Mouse (Mus musculus) midbrain, embryonic 15.5 days (tissue): ENCODE results near the gene Gart. TPM values are rescaled to one million over a fixed set of nuclear protein-coding genes. Genes with fewer than 3 reads are reported as not detected.
"Not testable (repeated sequence)": the region's sequence is repeated elsewhere in the genome, so short reads cannot be mapped to it uniquely, and the experiment has no call there.

Experiments
- ATAC-seq: fragments of 200-750 bp; cut with Nextera tagmentation; replicated peaks from 2 replicates; pipeline ENCODE4 v1.8.0; 2017; ENCODE audit warnings: moderate TSS enrichment
- H3K27ac ChIP-seq: fragments of 300-500 bp; sonication (generic); 2 replicates; pipeline ENCODE4 v1.5.1; 2015; ENCODE audit warnings: mild to moderate bottlenecking, inconsistent platforms
- H3K27me3 ChIP-seq: fragments of 300-500 bp; sonication (generic); replicated peaks from 2 replicates; pipeline ENCODE4 v1.6.1; 2015; ENCODE audit warnings: inconsistent platforms
- H3K36me3 ChIP-seq: fragments of 300-500 bp; sonication (generic); replicated peaks from 2 replicates; pipeline ENCODE4 v1.6.1; 2015; ENCODE audit warnings: inconsistent platforms
- H3K4me1 ChIP-seq: fragments of 300-500 bp; sonication (generic); 2 replicates; pipeline ENCODE4 v1.6.1; 2015; ENCODE audit warnings: inconsistent platforms
- H3K4me2 ChIP-seq: fragments of 300-500 bp; sonication (generic); 2 replicates; pipeline ENCODE4 v1.6.1; 2015; ENCODE audit warnings: inconsistent platforms, mild to moderate bottlenecking, moderate library complexity
- H3K4me3 ChIP-seq: fragments of 300-500 bp; sonication (generic); 2 replicates; pipeline ENCODE4 v1.5.1; 2015; ENCODE audit warnings: mild to moderate bottlenecking, inconsistent platforms
- H3K9ac ChIP-seq: fragments of 300-500 bp; sonication (generic); 2 replicates; pipeline ENCODE4 v1.6.1; 2015; ENCODE audit warnings: mild to moderate bottlenecking, inconsistent platforms
- H3K9me3 ChIP-seq: fragments of 300-500 bp; sonication (generic); 2 replicates; pipeline ENCODE4 v1.6.1; 2016; ENCODE audit warnings: inconsistent platforms
- WGBS: fragments of 180-500 bp; shearing (Covaris S2); methylation state at CpG from one replicate; pipeline ENCODE4 v1.1.7; 2015; ENCODE audit warnings: mixed read lengths; 5-methylcytosine and 5-hydroxymethylcytosine counted together
- polyA plus RNA-seq: library from polyadenylated mRNA; unstranded; fragments of >200 nt; fragmentation: Nextera tagmentation; extraction: Ambion mirVana; gene quantifications from 2 replicates; pipeline ENCODE4 v1.2.1, GENCODE M21; 2015

Gene Gart
- polyA plus RNA-seq, 1 experiment from 2014 or later, result 62.0 TPM

GRCm38 (mm10) chr16:91645995-91646602, 653 bp downstream of the Gart start:
- Histone ChIP-seq H3K27ac (peak overlapping the region; percentile 99), H3K27me3 (no peaks in the 10 kb centered on the region), H3K4me3 (peak overlapping the region; percentile 82), H3K4me1 (peaks cover 22% of the 10 kb centered on the region), H3K4me2 (peak overlapping the region; percentile 92), H3K9me3 (no peaks in the 10 kb centered on the region), H3K36me3 (peaks cover 6% of the 10 kb centered on the region; the same call in 1 of the 2 replicates), H3K9ac (peak overlapping the region; percentile 78; the same call in 1 of the 2 replicates)
- ATAC-seq, result no peak
- under 1% methylated on average over 11 of the region's 11 CpGs for WGBS

- 50% methylated on average over 1 of the region's 2 CpGs for WGBS
- H3K27ac ChIP-seq, H3K4me2 ChIP-seq, H3K9me3 ChIP-seq, H3K9ac ChIP-seq, H3K27me3 ChIP-seq, ATAC-seq, H3K4me3 ChIP-seq: not testable (repeated sequence)
- Histone ChIP-seq H3K36me3 (peaks cover 12% of the 10 kb centered on the region; the same call in 1 of the 2 replicates), H3K4me1 (peaks cover 22% of the 10 kb centered on the region)
Measured at GRCm38 (mm10) chr16:91645420-91645819, 1.3 kb downstream of the Gart start.

GRCm38 (mm10) chr16:91644901-91645300, 1.9 kb downstream of the Gart start:
- ATAC-seq, result no peak
- no peaks in the 10 kb centered on the region for H3K27me3 ChIP-seq

DNA sequence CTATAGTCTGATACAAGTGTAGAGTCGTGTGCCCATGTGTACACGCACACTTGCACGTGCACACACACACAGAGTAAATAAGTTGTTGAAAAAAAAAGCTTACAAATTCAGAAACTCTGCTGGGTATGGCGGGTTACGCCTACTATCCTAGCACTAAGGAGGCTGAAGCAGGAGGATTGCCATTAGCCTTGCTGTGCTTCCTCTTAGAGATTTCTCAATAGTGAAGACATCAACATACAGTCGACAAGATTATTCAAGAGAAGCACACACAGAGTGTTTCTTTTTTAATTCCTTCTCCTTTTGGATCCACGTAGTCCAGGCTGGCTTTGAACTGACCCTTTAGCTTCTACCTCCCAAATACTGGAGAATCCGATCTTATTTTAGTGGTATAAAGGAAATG, 6.6 kb downstream of the Gart start:
- H3K4me2 ChIP-seq, result no peak overlapping the region
- 0 out of 2 replicates have a peak, but pooled peaks cover 4% of the 10 kb centered on the region for H3K4me1 ChIP-seq
- WGBS, result 96% methylated on average over 8 of the region's 8 CpGs
- H3K9me3 ChIP-seq, result no peaks in the 10 kb centered on the region
- no peak for ATAC-seq
- no peak overlapping the region for H3K9ac ChIP-seq
- H3K36me3 ChIP-seq, result peaks cover 47% of the 10 kb centered on the region
- no peak overlapping the region for H3K27ac ChIP-seq
- no peak overlapping the region for H3K4me3 ChIP-seq
- no peaks in the 10 kb centered on the region for H3K27me3 ChIP-seq

More at GRCm38 (mm10) chr16:91644901-91645300, 1.9 kb downstream of the Gart start:
- Histone ChIP-seq H3K36me3 (peaks cover 16% of the 10 kb centered on the region), H3K27ac (no peak overlapping the region), H3K4me1 (peaks cover 18% of the 10 kb centered on the region), H3K4me2 (no peak overlapping the region), H3K4me3 (no peak overlapping the region), H3K9me3 (no peaks in the 10 kb centered on the region), H3K9ac (no peak overlapping the region)
- WGBS, result 81% methylated on average over 2 of the region's 2 CpGs

- ATAC-seq, result no peak
- WGBS, result 96% methylated on average over 2 of the region's 2 CpGs
Measured at GRCm38 (mm10) chr16:91639636-91640035, 7.1 kb downstream of the Gart start.

GRCm38 (mm10) chr16:91639161-91639560, 7.6 kb downstream of the Gart start:
- 96% methylated on average over 5 of the region's 5 CpGs for WGBS
- peaks cover 48% of the 10 kb centered on the region for H3K36me3 ChIP-seq
- ATAC-seq, result no peak

More at GRCm38 (mm10) chr16:91639636-91640035, 7.1 kb downstream of the Gart start:
- Histone ChIP-seq H3K4me3 (no peak overlapping the region), H3K27me3 (no peaks in the 10 kb centered on the region), H3K9ac (no peak overlapping the region), H3K4me1 (0 out of 2 replicates have a peak, but pooled peaks cover under 1% of the 10 kb centered on the region), H3K27ac (no peak overlapping the region), H3K9me3 (no peaks in the 10 kb centered on the region), H3K4me2 (no peak overlapping the region), H3K36me3 (peaks cover 48% of the 10 kb centered on the region)

GRCm38 (mm10) chr16:91633641-91634040, 13.1 kb downstream of the Gart start:
- H3K27ac ChIP-seq, result no peak overlapping the region
- ATAC-seq, result no peak
- H3K4me1 ChIP-seq, result no peaks in the 10 kb centered on the region
- no peaks in the 10 kb centered on the region for H3K27me3 ChIP-seq
- no peak overlapping the region for H3K4me2 ChIP-seq
- no peak overlapping the region for H3K4me3 ChIP-seq
- WGBS, result 91% methylated on average over 12 of the region's 12 CpGs
- H3K36me3 ChIP-seq, result peaks cover 56% of the 10 kb centered on the region
- H3K9me3 ChIP-seq, result no peaks in the 10 kb centered on the region
- H3K9ac ChIP-seq, result no peak overlapping the region

More at GRCm38 (mm10) chr16:91639161-91639560, 7.6 kb downstream of the Gart start:
- no peaks in the 10 kb centered on the region for H3K27me3 ChIP-seq
- H3K4me1 ChIP-seq, result no peaks in the 10 kb centered on the region
- H3K4me2 ChIP-seq, result no peak overlapping the region
- no peak overlapping the region for H3K4me3 ChIP-seq
- no peak overlapping the region for H3K27ac ChIP-seq
- no peaks in the 10 kb centered on the region for H3K9me3 ChIP-seq
- H3K9ac ChIP-seq, result no peak overlapping the region

- H3K36me3 ChIP-seq, result peaks cover 56% of the 10 kb centered on the region
- ATAC-seq, result no peak
- no peaks in the 10 kb centered on the region for H3K4me1 ChIP-seq
- H3K27me3 ChIP-seq, result no peaks in the 10 kb centered on the region
- H3K4me2 ChIP-seq, result no peak overlapping the region
- WGBS, result 94% methylated on average over 7 of the region's 7 CpGs
- H3K9me3 ChIP-seq, result no peaks in the 10 kb centered on the region
- no peak overlapping the region for H3K9ac ChIP-seq
- H3K27ac ChIP-seq, result no peak overlapping the region
- H3K4me3 ChIP-seq, result no peak overlapping the region
Measured at GRCm38 (mm10) chr16:91632940-91633339, 13.8 kb downstream of the Gart start.

DNA sequence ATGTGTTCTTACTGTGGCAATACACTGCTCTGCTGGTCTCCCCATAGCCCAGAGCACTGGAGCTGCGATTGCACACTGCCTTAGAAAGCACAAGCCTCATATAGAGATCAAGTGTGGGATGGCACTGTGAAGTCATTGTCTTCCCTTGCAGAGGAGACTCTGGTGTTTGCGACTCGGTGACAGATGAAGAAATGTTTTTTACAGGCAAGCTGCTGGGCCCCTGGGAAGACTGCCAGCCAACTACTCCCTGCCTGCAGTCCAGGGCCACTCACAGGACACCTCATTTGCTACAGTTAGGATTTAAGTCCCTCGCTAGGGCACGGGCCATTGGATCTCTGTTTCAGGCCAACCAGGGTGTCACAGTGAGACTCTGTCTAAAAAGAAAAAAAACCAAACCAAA, 14.3 kb downstream of the Gart start:
- no peaks in the 10 kb centered on the region for H3K9me3 ChIP-seq
- WGBS, result 85% methylated on average over 5 of the region's 5 CpGs
- H3K4me2 ChIP-seq, result no peak overlapping the region
- no peak for ATAC-seq
- H3K27me3 ChIP-seq, result no peaks in the 10 kb centered on the region
- no peak overlapping the region for H3K27ac ChIP-seq
- no peak overlapping the region for H3K9ac ChIP-seq
- H3K4me1 ChIP-seq, result no peaks in the 10 kb centered on the region
- no peak overlapping the region for H3K4me3 ChIP-seq
- peaks cover 51% of the 10 kb centered on the region for H3K36me3 ChIP-seq

- Histone ChIP-seq H3K4me2 (no peak overlapping the region), H3K27ac (no peak overlapping the region), H3K9ac (no peak overlapping the region), H3K4me1 (no peaks in the 10 kb centered on the region), H3K27me3 (no peaks in the 10 kb centered on the region), H3K4me3 (no peak overlapping the region), H3K36me3 (peaks cover 45% of the 10 kb centered on the region), H3K9me3 (no peaks in the 10 kb centered on the region)
- WGBS, result 53% methylated on average over 1 of the region's 1 CpGs
- ATAC-seq, result no peak
Measured at GRCm38 (mm10) chr16:91630584-91630983, 16.2 kb downstream of the Gart start.

DNA sequence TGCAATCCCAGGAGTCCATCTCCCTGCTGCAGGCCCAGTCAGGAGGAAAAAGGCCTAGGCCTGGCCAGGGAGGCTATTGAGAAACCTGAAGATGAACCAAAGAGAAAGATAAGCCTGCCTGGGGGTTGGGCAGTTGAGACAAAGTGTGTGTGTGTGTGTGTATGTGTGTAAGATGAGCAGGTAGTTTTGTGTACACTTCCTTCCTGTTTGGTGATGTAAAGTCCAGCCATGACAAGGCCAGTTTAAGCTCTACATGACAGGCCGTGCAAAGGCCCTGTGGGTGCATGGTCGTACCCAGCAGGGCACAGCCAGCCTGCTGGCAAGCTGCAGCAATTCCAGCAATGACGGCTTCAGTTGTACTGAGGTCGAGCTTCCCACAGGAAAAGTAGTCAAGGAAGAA, 17.0 kb downstream of the Gart start:
- no peaks in the 10 kb centered on the region for H3K4me1 ChIP-seq
- 88% methylated on average over 4 of the region's 4 CpGs for WGBS
- H3K36me3 ChIP-seq, result peaks cover 44% of the 10 kb centered on the region
- H3K9ac ChIP-seq, result no peak overlapping the region
- ATAC-seq, result no peak
- no peaks in the 10 kb centered on the region for H3K27me3 ChIP-seq
- H3K4me2 ChIP-seq, result no peak overlapping the region
- no peak overlapping the region for H3K4me3 ChIP-seq
- no peaks in the 10 kb centered on the region for H3K9me3 ChIP-seq
- H3K27ac ChIP-seq, result no peak overlapping the region

- Histone ChIP-seq H3K9me3 (no peaks in the 10 kb centered on the region), H3K4me3 (no peak overlapping the region), H3K36me3 (peaks cover 43% of the 10 kb centered on the region), H3K4me2 (no peak overlapping the region), H3K27ac (no peak overlapping the region), H3K27me3 (no peaks in the 10 kb centered on the region), H3K9ac (no peak overlapping the region), H3K4me1 (no peaks in the 10 kb centered on the region)
- no peak for ATAC-seq
- WGBS, result 95% methylated on average over 3 of the region's 3 CpGs
Measured at GRCm38 (mm10) chr16:91628673-91629072, 18.1 kb downstream of the Gart start.

GRCm38 (mm10) chr16:91627831-91628230, 18.9 kb downstream of the Gart start:
- ATAC-seq, result no peak
- no peak overlapping the region for H3K9ac ChIP-seq
- no peak overlapping the region for H3K27ac ChIP-seq
- 89% methylated on average over 7 of the region's 7 CpGs for WGBS
- H3K36me3 ChIP-seq, result peaks cover 42% of the 10 kb centered on the region
- no peaks in the 10 kb centered on the region for H3K4me1 ChIP-seq
- H3K9me3 ChIP-seq, result no peaks in the 10 kb centered on the region
- no peak overlapping the region for H3K4me3 ChIP-seq
- no peaks in the 10 kb centered on the region for H3K27me3 ChIP-seq
- no peak overlapping the region for H3K4me2 ChIP-seq
